Mouse (Mus musculus) hindbrain, embryonic 14.5 days (tissue): ENCODE results near the gene Garnl3. TPM values are rescaled to one million over a fixed set of nuclear protein-coding genes. Genes with fewer than 3 reads are reported as not detected.

Experiments used
- ATAC-seq: fragments of 200-750 bp; cut with Nextera tagmentation; 2 replicates; pipeline ENCODE4 v1.8.0; 2017; ENCODE audit warnings: moderate number of reproducible peaks, mild to moderate bottlenecking, moderate TSS enrichment, moderate library complexity; ENCODE audit not compliant: low FRiP score
- DNase-seq: peaks from one replicate; pipeline ENCODE4 v3.0.0-alpha.2; 2015; ENCODE audit warnings: low spot score
- H3K27ac ChIP-seq: fragments of 300-500 bp; sonication (generic); 2 replicates; pipeline ENCODE4 v1.5.1; 2014; ENCODE audit warnings: mild to moderate bottlenecking, moderate library complexity
- H3K27me3 ChIP-seq: fragments of 300-500 bp; sonication (generic); 2 replicates; pipeline ENCODE4 v1.6.1; 2014; ENCODE audit warnings: mild to moderate bottlenecking, low read length, mixed read lengths; ENCODE audit not compliant: control insufficient read depth, insufficient read depth
- H3K36me3 ChIP-seq: fragments of 300-500 bp; sonication (generic); replicated peaks from 2 replicates; pipeline ENCODE4 v1.6.1; 2014; ENCODE audit not compliant: control insufficient read depth, insufficient read depth
- H3K4me1 ChIP-seq: fragments of 300-500 bp; sonication (generic); replicated peaks from 2 replicates; pipeline ENCODE4 v1.6.1; 2014; ENCODE audit warnings: antibody characterized with exemption, low read length, mixed read lengths; ENCODE audit not compliant: control insufficient read depth, insufficient read depth
- H3K4me2 ChIP-seq: fragments of 300-500 bp; sonication (generic); replicated peaks from 2 replicates; pipeline ENCODE4 v1.6.1; 2014; ENCODE audit warnings: mild to moderate bottlenecking, moderate library complexity
- H3K4me3 ChIP-seq: fragments of 300-500 bp; sonication (generic); replicated peaks from 2 replicates; pipeline ENCODE4 v1.5.1; 2014; ENCODE audit warnings: mild to moderate bottlenecking, low read length
- H3K9ac ChIP-seq: fragments of 300-500 bp; sonication (generic); 2 replicates; pipeline ENCODE4 v1.6.1; 2014
- H3K9me3 ChIP-seq: fragments of 300-500 bp; sonication (generic); 2 replicates; pipeline ENCODE4 v1.6.1; 2016; ENCODE audit warnings: low read length; ENCODE audit not compliant: control insufficient read depth
- WGBS: fragments of 180-500 bp; shearing (Covaris S2); extraction: QIAGEN DNeasy Blood & Tissue Kit; methylation state at CpG from one replicate; pipeline ENCODE4 v1.1.7; 2014; 5-methylcytosine and 5-hydroxymethylcytosine counted together
- polyA plus RNA-seq: library from polyadenylated mRNA; unstranded; fragments of >200 nt; fragmentation: Nextera tagmentation; extraction: Ambion mirVana; gene quantifications from 2 replicates; pipeline ENCODE4 v1.2.1, GENCODE M21; 2014

Gene Garnl3
- polyA plus RNA-seq, 1 experiment from 2014 or later = 67.5 TPM

DNA sequence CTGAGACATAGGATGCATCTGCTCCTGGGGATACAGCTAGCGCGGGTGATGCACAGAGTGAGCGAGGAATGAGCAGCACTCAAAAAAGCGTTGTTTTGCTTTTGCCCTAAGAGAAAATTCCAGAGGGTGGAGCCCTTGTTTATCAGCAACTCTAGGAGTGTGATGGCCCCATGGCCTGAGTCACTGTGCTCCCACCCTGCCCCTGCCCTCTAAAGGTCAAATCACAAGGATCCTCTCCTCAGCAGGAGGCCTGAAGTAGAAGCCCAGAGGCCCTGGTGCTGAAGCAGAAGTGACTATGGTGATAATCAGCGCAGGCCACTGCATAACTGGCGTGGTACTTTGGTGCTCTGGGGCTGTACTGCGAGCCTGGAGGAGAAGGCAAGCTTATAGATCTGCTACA lies 28.1 kb upstream of the Garnl3 start:
- Histone ChIP-seq H3K4me3 (no peak overlapping the region), H3K27ac (no peak overlapping the region), H3K4me1 (no peaks in the 10 kb centered on the region), H3K27me3 (no peaks in the 10 kb centered on the region), H3K9ac (no peak overlapping the region), H3K4me2 (no peak overlapping the region), H3K36me3 (peaks cover 53% of the 10 kb centered on the region), H3K9me3 (no peaks in the 10 kb centered on the region)
- DNase-seq (no peak), ATAC-seq (no peak)
- WGBS = 89% methylated on average over 7 of the region's 7 CpGs

DNA sequence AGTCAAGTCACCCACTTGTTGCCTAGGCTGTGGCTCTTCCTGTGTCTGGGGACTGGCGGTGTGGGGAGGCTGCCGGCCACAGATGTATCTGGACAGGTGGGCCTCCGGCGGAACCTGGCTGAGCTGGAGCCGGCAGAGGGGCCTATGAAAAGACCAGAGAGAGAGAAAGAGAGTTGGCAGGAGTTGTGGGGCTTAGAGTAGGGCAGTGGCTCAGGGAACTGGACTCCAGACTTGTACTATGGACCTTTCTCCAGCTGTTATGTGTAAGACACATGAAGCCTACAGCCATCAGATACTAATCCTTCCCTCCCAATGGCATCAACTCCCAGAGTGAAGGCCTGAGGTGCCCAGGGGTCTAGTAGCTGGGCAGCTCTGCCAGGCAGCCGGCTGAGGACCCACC lies 27.4 kb upstream of the Garnl3 start:
- H3K4me1 ChIP-seq = no peaks in the 10 kb centered on the region
- H3K4me2 ChIP-seq = no peak overlapping the region
- no peak overlapping the region for H3K4me3 ChIP-seq
- H3K27ac ChIP-seq = no peak overlapping the region
- H3K9ac ChIP-seq = no peak overlapping the region
- ATAC-seq (no peak), DNase-seq (no peak)
- H3K27me3 ChIP-seq = no peaks in the 10 kb centered on the region
- WGBS = 92% methylated on average over 6 of the region's 6 CpGs
- H3K36me3 ChIP-seq = peaks cover 55% of the 10 kb centered on the region
- H3K9me3 ChIP-seq = no peaks in the 10 kb centered on the region

GRCm38 (mm10) chr2:33156283-33156781 lies 24.9 kb upstream of the Garnl3 start:
- no peaks in the 10 kb centered on the region for H3K4me1 ChIP-seq
- H3K9ac ChIP-seq = no peak overlapping the region
- H3K36me3 ChIP-seq = peaks cover 38% of the 10 kb centered on the region
- H3K4me3 ChIP-seq = no peak overlapping the region
- no peak overlapping the region for H3K27ac ChIP-seq
- 71% methylated on average over 5 of the region's 5 CpGs for WGBS
- ATAC-seq (no peak), DNase-seq (no peak)
- H3K4me2 ChIP-seq = no peak overlapping the region
- H3K27me3 ChIP-seq = no peaks in the 10 kb centered on the region
- no peaks in the 10 kb centered on the region for H3K9me3 ChIP-seq

- Histone ChIP-seq H3K4me3 (no peak overlapping the region), H3K9me3 (no peaks in the 10 kb centered on the region), H3K27me3 (no peaks in the 10 kb centered on the region), H3K36me3 (peaks cover 41% of the 10 kb centered on the region), H3K4me1 (no peaks in the 10 kb centered on the region), H3K4me2 (no peak overlapping the region), H3K27ac (no peak overlapping the region; the same call in 1 of the 2 replicates), H3K9ac (no peak overlapping the region)
- DNase-seq = peak; percentile 86
- ATAC-seq = peak; percentile 51
- 25% methylated on average over 5 of the region's 5 CpGs for WGBS
Observed at GRCm38 (mm10) chr2:33154751-33155372, 23.4 kb upstream of the Garnl3 start.

GRCm38 (mm10) chr2:33146994-33147393 lies 15.5 kb upstream of the Garnl3 start:
- H3K4me3 ChIP-seq = no peak overlapping the region
- 91% methylated on average over 4 of the region's 4 CpGs for WGBS
- peaks cover 62% of the 10 kb centered on the region for H3K36me3 ChIP-seq
- DNase-seq (no peak), ATAC-seq (no peak)
- no peak overlapping the region for H3K27ac ChIP-seq
- no peaks in the 10 kb centered on the region for H3K9me3 ChIP-seq
- H3K27me3 ChIP-seq = no peaks in the 10 kb centered on the region
- no peaks in the 10 kb centered on the region for H3K4me1 ChIP-seq
- no peak overlapping the region for H3K9ac ChIP-seq
- H3K4me2 ChIP-seq = no peak overlapping the region

DNA sequence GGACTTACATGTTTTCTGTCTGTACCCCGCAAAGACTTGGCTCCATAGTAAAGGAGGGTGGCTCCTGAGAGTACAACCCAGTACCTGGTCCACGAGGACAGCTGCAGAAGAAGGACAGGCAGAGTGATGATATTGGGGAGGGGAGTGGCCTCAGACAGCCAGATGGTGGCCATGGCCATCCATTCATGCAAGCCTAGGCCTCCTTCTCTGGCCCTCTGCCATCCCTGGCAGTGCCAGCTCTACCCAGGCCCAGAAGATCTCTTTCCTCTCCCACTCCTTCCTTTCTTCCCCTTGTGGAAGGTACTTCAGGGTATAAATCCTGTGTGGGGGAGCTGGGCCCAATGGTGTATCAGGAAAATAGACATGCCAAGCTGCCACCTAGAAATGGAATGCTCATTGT lies 11.8 kb upstream of the Garnl3 start:
- Histone ChIP-seq H3K4me3 (no peak overlapping the region), H3K4me2 (no peak overlapping the region), H3K36me3 (peaks cover 63% of the 10 kb centered on the region), H3K9ac (no peak overlapping the region), H3K4me1 (no peaks in the 10 kb centered on the region), H3K27ac (no peak overlapping the region), H3K9me3 (no peaks in the 10 kb centered on the region), H3K27me3 (no peaks in the 10 kb centered on the region)
- 92% methylated on average over 2 of the region's 2 CpGs for WGBS
- ATAC-seq = no peak
- no peak for DNase-seq

- Histone ChIP-seq H3K4me1 (no peaks in the 10 kb centered on the region), H3K36me3 (peaks cover 52% of the 10 kb centered on the region), H3K4me2 (no peak overlapping the region), H3K27ac (no peak overlapping the region), H3K9me3 (no peaks in the 10 kb centered on the region), H3K27me3 (no peaks in the 10 kb centered on the region), H3K4me3 (no peak overlapping the region), H3K9ac (no peak overlapping the region)
- 92% methylated on average over 2 of the region's 2 CpGs for WGBS
- DNase-seq = no peak
- no peak for ATAC-seq
Observed at GRCm38 (mm10) chr2:33138491-33138890, 7.0 kb upstream of the Garnl3 start.

GRCm38 (mm10) chr2:33137731-33138130 lies 6.3 kb upstream of the Garnl3 start:
- no peak for ATAC-seq
- WGBS = 85% methylated on average over 4 of the region's 4 CpGs
- H3K27ac ChIP-seq = no peak overlapping the region
- H3K27me3 ChIP-seq = no peaks in the 10 kb centered on the region
- H3K4me1 ChIP-seq = no peaks in the 10 kb centered on the region
- no peak overlapping the region for H3K4me3 ChIP-seq
- H3K4me2 ChIP-seq = no peak overlapping the region
- H3K36me3 ChIP-seq = peaks cover 46% of the 10 kb centered on the region
- H3K9ac ChIP-seq = no peak overlapping the region
- DNase-seq = no peak
- no peaks in the 10 kb centered on the region for H3K9me3 ChIP-seq

DNA sequence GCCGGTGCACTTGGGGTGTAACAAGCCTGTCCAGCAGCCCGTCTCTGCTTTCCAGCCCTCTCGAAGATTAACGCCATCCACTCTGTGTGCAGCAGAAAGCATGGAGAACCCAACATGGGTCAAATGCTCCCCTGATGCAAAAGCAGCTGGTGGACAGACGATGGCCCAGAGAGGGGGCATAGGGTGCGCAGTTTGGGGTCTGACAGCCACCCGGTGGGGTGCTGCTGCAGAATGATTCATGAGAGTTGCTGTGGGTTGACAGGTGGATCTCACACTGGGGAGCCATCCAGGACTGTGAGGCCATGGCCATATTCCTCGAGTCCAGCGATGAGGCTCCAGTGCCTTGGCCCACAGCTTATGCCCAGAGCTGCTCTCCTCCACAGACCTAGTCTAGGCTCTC lies 5.8 kb upstream of the Garnl3 start:
- Histone ChIP-seq H3K27me3 (no peaks in the 10 kb centered on the region), H3K4me1 (no peaks in the 10 kb centered on the region), H3K9ac (no peak overlapping the region), H3K36me3 (peaks cover 43% of the 10 kb centered on the region), H3K27ac (no peak overlapping the region), H3K9me3 (no peaks in the 10 kb centered on the region), H3K4me2 (no peak overlapping the region), H3K4me3 (no peak overlapping the region)
- ATAC-seq (no peak), DNase-seq (no peak)
- WGBS = 93% methylated on average over 9 of the region's 9 CpGs

DNA sequence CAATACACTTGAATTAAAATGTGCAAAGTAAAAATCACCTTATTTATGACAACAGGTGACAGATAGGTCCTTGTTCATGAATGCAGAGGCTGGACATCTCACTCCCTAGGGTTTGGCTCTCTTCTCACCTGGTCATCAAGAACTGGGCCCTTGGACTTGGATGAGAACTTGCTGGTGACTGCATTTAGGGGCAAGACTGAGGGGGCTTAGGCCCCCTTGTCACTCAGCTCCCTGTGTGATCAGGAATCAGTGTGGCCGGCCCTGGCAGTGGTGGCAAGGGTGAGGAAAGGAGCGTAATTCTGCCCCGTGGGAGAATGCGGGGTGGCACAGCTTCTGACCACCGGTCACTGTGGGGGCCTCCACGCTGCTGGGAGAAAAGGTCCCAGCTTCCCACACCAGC lies 4.9 kb upstream of the Garnl3 start:
- H3K27ac ChIP-seq = no peak overlapping the region
- ATAC-seq (no peak), DNase-seq (no peak)
- no peaks in the 10 kb centered on the region for H3K9me3 ChIP-seq
- H3K4me2 ChIP-seq = no peak overlapping the region
- H3K4me1 ChIP-seq = no peaks in the 10 kb centered on the region
- no peaks in the 10 kb centered on the region for H3K27me3 ChIP-seq
- WGBS = 94% methylated on average over 6 of the region's 6 CpGs
- H3K36me3 ChIP-seq = peaks cover 43% of the 10 kb centered on the region
- no peak overlapping the region for H3K4me3 ChIP-seq
- H3K9ac ChIP-seq = no peak overlapping the region
